In the genomic region with DNA sequence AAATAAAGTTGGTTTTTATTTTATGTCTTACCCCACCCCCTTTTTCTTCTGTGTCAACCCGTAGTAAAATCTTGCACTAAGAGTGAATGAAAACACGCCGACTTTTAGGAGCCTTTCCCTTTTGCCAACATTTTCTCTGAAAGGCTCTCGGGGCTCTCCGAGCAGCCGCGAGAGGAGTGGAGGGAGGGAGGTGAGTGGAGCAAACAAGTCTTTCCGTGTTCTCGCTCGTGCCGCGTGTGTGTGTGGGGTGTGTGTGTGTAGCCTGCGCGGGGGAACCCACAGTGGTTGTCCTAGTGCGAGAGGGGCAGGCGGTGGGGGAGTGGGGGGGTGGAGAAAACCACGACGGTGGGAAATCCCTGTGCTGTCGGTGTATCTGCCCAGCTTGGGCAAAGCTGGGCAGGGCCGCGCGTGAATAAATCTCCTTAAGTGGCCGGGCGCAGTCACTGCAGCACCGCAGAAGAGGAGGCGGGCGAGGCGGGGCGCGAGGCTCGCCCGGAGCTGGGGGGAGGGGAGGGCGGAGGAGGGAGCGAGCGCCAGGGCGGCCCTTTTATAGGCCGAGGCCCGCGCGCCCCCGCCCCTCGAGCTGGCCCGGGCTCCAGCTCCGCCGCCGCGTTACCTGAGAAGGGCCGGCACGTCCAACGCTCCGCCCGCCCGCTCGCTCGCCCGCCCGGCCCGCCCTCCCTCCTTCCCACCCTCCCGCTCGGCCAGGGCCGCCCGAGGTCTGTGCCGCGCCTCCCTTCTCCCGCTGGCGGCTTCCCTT, we compare ENCODE assay signal across 8 mouse cellular contexts. TPM values are rescaled to one million over a fixed set of nuclear protein-coding genes. Genes with fewer than 3 reads are reported as not detected.
DNase-seq lines count a peak whose midpoint lies in the region; ATAC-seq and TF ChIP-seq lines count a peak whose summit lies in the region.

No protein-coding gene starts in this region.

- peaks cover 35% of the 10 kb centered on the region for H3K4me1 ChIP-seq in erythroblast, embryonic 14.5 days (ENCODE audit: control insufficient read depth)
- H3K4me1 ChIP-seq in heart, embryonic 11.5 days (ENCODE audit: control insufficient read depth, insufficient read depth, low read length) = 0 out of 2 replicates have a peak, but pooled peaks cover 2% of the 10 kb centered on the region
- H3K4me1 ChIP-seq in liver, embryonic 12.5 days = peaks cover 27% of the 10 kb centered on the region
- no peaks in the 10 kb centered on the region for H3K4me1 ChIP-seq in stomach, postnatal 0 days (replicated peaks; ENCODE audit: control insufficient read depth, insufficient read depth)

- H3K27me3 ChIP-seq in erythroblast, embryonic 14.5 days (ENCODE audit: control insufficient read depth) = no peaks in the 10 kb centered on the region
- H3K27me3 ChIP-seq in heart, embryonic 11.5 days (ENCODE audit: control insufficient read depth, insufficient read depth, low read length) = no peaks in the 10 kb centered on the region
- no peaks in the 10 kb centered on the region for H3K27me3 ChIP-seq in liver, embryonic 12.5 days (replicated peaks)
- no peaks in the 10 kb centered on the region for H3K27me3 ChIP-seq in stomach, postnatal 0 days (ENCODE audit: control insufficient read depth, insufficient read depth, low read length)

- TF ChIP-seq EP300 in stomach, postnatal 0 days (optimal IDR thresholded peaks at IDR 0.05) = no peak

- peak; percentile 96 for DNase-seq in CD4-positive, CD25-positive, alpha-beta regulatory T cell, adult 2 months (ENCODE audit: low read depth, low spot score)
- DNase-seq in brain, embryonic 14.5 days (ENCODE audit: low read depth) = peak; percentile 98
- peak; percentile 97 for DNase-seq in kidney, postnatal 10 days
- peak; percentile 94 for DNase-seq in naive thymus-derived CD4-positive, alpha-beta T cell, adult 2 months (ENCODE audit: low read depth)
- peak; percentile 98 for DNase-seq in stomach, postnatal 0 days (ENCODE audit: low spot score)

- TF ChIP-seq CTCF in brain, embryonic 14.5 days (IDR thresholded peaks at IDR 0.05; ENCODE audit: borderline replicate concordance, extremely low read depth, insufficient read depth, insufficient read length) = no peak
- TF ChIP-seq CTCF in stomach, postnatal 0 days (IDR thresholded peaks at IDR 0.05; ENCODE audit: low read depth) = no peak

- no peaks in the 10 kb centered on the region for H3K36me3 ChIP-seq in erythroblast, embryonic 14.5 days (ENCODE audit: control insufficient read depth)
- no peaks in the 10 kb centered on the region for H3K36me3 ChIP-seq in heart, embryonic 11.5 days (ENCODE audit: control insufficient read depth, insufficient read depth, low read length)
- H3K36me3 ChIP-seq in liver, embryonic 12.5 days = no peaks in the 10 kb centered on the region
- no peaks in the 10 kb centered on the region for H3K36me3 ChIP-seq in stomach, postnatal 0 days (ENCODE audit: control insufficient read depth, insufficient read depth, low read length)

- under 1% methylated on average over 43 of the region's 66 CpGs for WGBS in heart, embryonic 11.5 days (ENCODE audit: insufficient replicate concordance)
- under 1% methylated on average over 34 of the region's 66 CpGs for WGBS in liver, embryonic 12.5 days (ENCODE audit: insufficient replicate concordance)
- WGBS in stomach, postnatal 0 days = 0% methylated on average over 24 of the region's 66 CpGs

- H3K9ac ChIP-seq in heart, embryonic 11.5 days (ENCODE audit: low read depth, low read length) = peak overlapping the region; percentile 92
- H3K9ac ChIP-seq in liver, embryonic 12.5 days = peak overlapping the region; percentile 97
- H3K9ac ChIP-seq in stomach, postnatal 0 days (ENCODE audit: low read length) = peak overlapping the region; percentile 92

- no peaks in the 10 kb centered on the region for H3K9me3 ChIP-seq in erythroblast, embryonic 14.5 days (ENCODE audit: control insufficient read depth, low read length)
- H3K9me3 ChIP-seq in heart, embryonic 11.5 days (replicated peaks; ENCODE audit: control insufficient read depth, low read length) = no peaks in the 10 kb centered on the region
- no peaks in the 10 kb centered on the region for H3K9me3 ChIP-seq in liver, embryonic 12.5 days (replicated peaks)
- H3K9me3 ChIP-seq in stomach, postnatal 0 days (ENCODE audit: control insufficient read depth, low read length) = no peaks in the 10 kb centered on the region

- peak; percentile 94 for ATAC-seq in heart, embryonic 11.5 days (replicated peaks; ENCODE audit: insufficient number of reproducible peaks, low FRiP score, low TSS enrichment)
- peak; percentile 94 for ATAC-seq in liver, embryonic 12.5 days
- peak; percentile 95 for ATAC-seq in stomach, postnatal 0 days (ENCODE audit: low FRiP score, low TSS enrichment)

- TF ChIP-seq POLR2A in brain, embryonic 14.5 days (IDR thresholded peaks at IDR 0.05; ENCODE audit: borderline replicate concordance, extremely low read depth, insufficient read depth, insufficient read length, poor library complexity, severe bottlenecking) = no peak; the same call in 1 of the 2 replicates

- peak overlapping the region; percentile 97 for H3K4me3 ChIP-seq in erythroblast, embryonic 14.5 days (replicated peaks)
- H3K4me3 ChIP-seq in heart, embryonic 11.5 days (ENCODE audit: low read depth, low read length) = peak overlapping the region; percentile 83
- H3K4me3 ChIP-seq in liver, embryonic 12.5 days = peak overlapping the region; percentile 94
- H3K4me3 ChIP-seq in stomach, postnatal 0 days (ENCODE audit: low read depth, low read length) = peak overlapping the region; percentile 90

- peak overlapping the region; percentile 75 for H3K4me2 ChIP-seq in heart, embryonic 11.5 days
- peak overlapping the region; percentile 97 for H3K4me2 ChIP-seq in liver, embryonic 12.5 days
- peak overlapping the region; percentile 58 for H3K4me2 ChIP-seq in stomach, postnatal 0 days (replicated peaks; ENCODE audit: low read depth)

- peak overlapping the region; percentile 94 for H3K27ac ChIP-seq in heart, embryonic 11.5 days (ENCODE audit: low read depth, low read length)
- peak overlapping the region; percentile 96 for H3K27ac ChIP-seq in liver, embryonic 12.5 days
- peak overlapping the region; percentile 99 for H3K27ac ChIP-seq in stomach, postnatal 0 days (replicated peaks)

RNA-seq across cellular contexts. Expression of a gene that starts 0.8 kb away (rescaled TPM):
- polyA plus RNA-seq in brain, embryonic 14.5 days (2012; rRNA removed) = 113 and 127 TPM in 2 replicates
- 0.11 and 0.12 TPM in 2 replicates for polyA plus RNA-seq in erythroblast, embryonic 14.5 days (2012)
- 14.7 and 17.2 TPM in 2 replicates for polyA plus RNA-seq in heart, embryonic 11.5 days (2014; fragmentation: Nextera tagmentation; extraction: Ambion mirVana)
- polyA plus RNA-seq in liver, embryonic 12.5 days (2016; fragmentation: Nextera tagmentation; extraction: Ambion mirVana) = 4.6 and 5.2 TPM in 2 replicates
- polyA plus RNA-seq in stomach, postnatal 0 days (2015; fragmentation: Nextera tagmentation; extraction: Ambion mirVana) = 10.0 TPM in 2 replicates

Comparison
In these comparisons a context has a peak if more than half of its experiments do, and no peak if none do; other contexts are left out.
1. Peak in every context shown above with its lines: DNase-seq, ATAC-seq, H3K4me3 ChIP-seq and H3K27ac ChIP-seq.